Mouse (Mus musculus) right cerebral cortex, adult 18-20 months (tissue): ENCODE measurements around the gene Map2k5.

Experiments
- DNase-seq: peaks from one replicate; pipeline ENCODE4 v3.0.0; 2022; ENCODE audit warnings: mixed read lengths

The Map2k5 gene

GRCm38 (mm10) chr9:63339256-63339655 is 38.4 kb downstream of the Map2k5 start:
- no peak for DNase-seq

DNA sequence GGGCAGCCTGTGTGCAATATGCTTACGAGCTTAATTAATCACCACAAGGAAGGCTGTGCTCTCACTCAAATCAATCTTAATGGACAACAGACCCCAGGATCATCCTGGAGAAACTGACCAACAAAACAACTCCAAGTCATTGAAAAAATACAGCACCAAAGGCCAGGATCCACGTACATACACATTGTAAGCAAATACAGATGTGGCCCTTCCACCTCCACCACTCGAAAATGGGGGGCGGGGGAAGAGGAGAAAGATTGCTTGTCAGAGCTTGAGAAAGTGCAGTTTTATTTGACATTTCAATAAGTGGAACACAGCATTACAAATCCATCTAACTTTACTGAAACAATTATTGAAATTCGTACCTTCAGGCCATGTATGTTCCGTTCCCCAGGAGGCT is 39.0 kb downstream of the Map2k5 start:
- no peak for DNase-seq

- DNase-seq = no peak
Measured at GRCm38 (mm10) chr9:63335816-63336215, 41.9 kb downstream of the Map2k5 start.

- DNase-seq = no peak
Measured at GRCm38 (mm10) chr9:63333074-63333473, 44.6 kb downstream of the Map2k5 start.

GRCm38 (mm10) chr9:63331246-63331645 is 46.5 kb downstream of the Map2k5 start:
- no peak for DNase-seq

DNA sequence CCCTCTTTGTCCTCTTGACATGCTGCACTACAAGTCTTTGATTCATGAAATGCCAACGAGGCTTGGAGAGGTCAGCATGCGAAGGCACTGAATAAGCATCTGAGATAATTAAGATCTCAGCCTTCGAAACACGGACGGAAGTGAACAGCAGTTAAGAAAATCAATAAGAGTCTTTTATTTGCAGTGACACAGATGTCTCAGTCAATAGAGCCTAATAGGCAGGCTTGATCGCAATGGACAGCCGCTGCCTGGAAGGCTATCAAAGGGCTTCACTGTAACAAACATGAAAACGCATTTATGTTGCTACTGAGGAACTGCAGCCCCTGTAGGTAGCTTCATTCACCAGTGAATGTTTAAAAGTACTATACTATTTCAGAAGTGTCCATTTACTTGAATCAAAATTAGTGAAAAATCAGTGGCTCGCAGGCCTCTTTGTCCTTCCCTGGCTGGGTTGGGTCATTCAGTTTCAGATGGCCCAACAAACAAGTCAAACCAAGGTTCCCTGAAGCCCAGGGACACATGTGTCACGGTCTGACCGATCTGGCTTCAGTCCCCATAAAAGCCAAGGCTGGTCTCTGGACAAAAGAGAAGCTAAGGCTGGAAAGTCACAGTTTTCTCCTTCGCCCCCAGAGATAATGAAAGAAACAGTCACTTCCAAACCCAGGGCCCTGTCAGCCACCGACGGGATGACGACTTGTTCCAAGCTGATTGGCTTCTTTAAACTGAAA is 48.6 kb downstream of the Map2k5 start:
- no peak for DNase-seq

DNA sequence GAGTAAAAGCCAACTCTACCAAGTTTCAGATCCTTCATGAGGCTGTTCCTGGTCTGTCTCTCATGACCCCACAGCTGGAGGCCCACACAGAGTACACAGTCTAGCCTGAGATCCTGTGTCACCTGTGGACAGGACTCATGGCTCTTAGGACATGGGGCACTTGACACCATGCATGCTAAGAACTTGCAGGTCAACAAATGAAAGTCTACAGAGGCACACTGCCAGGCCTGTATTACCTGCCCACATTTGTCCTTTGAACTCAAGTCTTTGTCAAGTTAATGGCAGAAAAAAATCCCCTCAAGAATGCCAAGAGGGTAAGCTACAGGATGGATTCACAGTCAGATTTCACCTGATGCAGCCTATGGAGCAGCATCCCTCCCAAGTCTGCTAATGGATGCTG is 62.5 kb downstream of the Map2k5 start:
- no peak for DNase-seq

- DNase-seq = no peak
Measured at GRCm38 (mm10) chr9:63314126-63314525, 63.6 kb downstream of the Map2k5 start.

DNA sequence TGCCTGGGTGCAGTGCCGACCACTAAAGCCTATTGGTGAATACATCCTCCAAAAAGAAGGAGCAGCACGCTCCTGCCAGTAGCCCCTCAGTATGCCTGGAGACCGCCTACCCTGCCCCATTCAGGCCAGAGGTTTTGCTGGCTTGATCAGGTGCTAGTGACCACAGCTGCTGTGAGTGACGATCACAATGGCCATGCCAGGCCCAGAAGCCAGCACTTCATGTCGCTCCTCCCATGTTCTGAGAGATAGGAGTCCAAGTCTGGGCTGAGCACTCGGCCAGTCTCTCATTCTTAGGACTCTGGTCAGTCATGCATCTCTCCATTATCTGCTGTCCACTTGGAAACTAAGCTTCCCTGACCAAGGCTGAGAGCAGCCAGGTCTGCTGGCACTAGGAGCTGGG is 67.7 kb downstream of the Map2k5 start:
- no peak for DNase-seq

DNA sequence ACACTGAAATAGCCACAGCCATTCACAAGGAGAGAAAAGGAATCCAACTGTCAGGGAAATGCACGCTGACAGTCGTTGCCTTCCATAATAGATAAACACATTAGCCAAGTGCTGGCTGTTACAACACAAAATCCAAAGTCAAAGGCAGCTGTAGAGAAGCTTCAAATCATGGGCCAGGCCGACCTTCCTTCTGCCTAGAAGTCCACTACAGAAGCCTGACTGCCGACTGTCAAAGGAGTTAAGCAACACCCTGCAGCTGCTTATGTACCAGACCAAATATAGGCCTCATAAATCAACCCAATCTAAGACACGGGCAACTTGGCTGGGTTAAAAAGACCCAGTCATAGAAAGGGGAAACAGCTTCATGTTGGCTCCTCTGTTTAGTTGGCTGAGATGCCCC is 68.7 kb downstream of the Map2k5 start:
- DNase-seq = no peak

- no peak for DNase-seq
Measured at GRCm38 (mm10) chr9:63308441-63308840, 69.3 kb downstream of the Map2k5 start.

- no peak for DNase-seq
Measured at GRCm38 (mm10) chr9:63302511-63302910, 75.2 kb downstream of the Map2k5 start.

DNA sequence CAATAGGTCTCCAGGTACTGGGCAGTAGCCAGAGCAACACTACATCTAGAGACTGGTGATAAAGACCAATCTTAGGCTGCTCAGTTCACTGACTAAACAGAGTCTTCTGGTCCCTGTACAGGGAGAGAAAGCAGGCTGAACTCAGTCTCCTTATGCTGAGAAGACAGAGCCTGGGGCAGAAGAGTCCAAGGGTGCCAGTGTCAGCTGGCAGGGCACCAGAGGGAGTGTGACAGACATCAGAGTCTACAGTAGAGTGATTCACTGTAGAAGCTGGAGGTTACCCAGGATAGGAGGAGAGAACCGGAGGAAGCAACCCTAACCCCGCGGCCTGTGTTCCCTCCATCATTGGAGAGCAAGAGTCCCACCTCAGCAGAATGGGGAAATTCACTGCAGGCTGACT is 79.0 kb downstream of the Map2k5 start:
- DNase-seq = no peak

- peak; percentile 53 for DNase-seq
Measured at GRCm38 (mm10) chr9:63295551-63295958, 82.1 kb downstream of the Map2k5 start.

DNA sequence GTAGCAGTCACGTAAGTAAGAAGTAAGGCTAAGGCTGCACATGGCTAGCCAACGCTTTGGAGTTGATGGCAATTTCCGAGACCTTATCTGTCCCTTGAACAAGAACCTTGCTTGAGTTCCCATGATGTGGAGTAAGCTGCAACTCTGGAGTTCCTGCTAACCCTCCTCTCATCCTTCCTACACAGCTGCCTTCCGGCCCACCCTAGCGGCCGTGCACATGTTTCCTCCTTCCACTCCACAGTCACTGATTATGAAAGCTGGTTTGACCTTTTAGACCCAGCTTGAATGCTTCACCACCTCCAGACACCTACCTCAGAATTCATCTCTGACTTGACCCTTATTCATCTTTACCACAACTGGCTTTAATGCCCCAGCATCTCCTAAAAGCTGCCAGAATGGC is 82.9 kb downstream of the Map2k5 start:
- no peak for DNase-seq

DNA sequence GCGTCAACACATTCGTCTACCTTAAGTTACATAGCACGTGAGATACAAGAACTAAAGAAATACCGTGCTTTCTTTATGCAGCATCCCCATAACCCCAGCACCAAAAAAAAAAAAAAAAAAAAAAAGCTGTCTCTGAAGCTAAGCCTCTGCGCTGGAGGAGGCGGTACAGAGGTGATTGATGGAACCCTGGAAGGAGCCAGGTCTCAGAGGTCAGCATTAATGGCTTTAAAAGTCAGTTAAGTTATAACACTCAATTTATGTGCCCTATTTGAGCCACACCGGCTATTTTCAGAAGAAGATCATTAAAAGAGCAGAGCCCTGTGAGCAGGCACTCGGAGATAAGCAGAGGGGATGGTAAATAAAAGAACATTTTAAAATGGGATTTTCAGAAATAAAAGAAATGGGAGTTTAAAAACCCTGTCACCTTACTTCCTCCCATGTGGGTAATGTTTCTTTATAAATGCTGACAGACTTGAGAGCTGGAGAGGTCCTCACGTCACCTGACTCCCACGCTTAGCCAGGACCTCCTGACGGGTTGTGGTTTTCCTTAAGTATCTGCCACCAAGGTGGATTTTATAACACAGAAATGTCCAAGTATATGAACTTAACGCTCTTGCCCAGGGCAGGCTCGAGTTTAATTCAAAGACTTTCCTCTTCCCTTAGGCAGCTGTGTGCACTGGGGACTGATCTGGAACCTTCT is 83.8 kb downstream of the Map2k5 start:
- DNase-seq = no peak

DNA sequence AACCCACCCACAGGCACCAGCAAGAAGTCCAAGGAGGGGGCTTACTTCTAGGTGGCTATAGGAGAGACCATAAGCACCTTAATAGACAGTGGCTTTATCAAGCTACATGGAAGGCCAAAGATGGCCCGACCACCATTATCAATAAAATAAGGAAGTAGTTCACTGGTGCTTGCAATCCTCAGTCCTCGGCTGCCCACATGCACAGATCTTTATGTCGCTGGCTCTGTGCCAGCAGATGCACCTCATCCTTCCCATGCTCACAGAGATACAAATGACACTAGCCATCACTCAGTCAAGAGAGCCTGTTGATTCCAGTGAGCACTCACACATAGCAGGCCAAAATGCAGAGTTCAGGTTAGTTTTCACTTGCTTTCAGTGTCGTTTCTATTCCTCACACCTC is 89.0 kb downstream of the Map2k5 start:
- no peak for DNase-seq

DNA sequence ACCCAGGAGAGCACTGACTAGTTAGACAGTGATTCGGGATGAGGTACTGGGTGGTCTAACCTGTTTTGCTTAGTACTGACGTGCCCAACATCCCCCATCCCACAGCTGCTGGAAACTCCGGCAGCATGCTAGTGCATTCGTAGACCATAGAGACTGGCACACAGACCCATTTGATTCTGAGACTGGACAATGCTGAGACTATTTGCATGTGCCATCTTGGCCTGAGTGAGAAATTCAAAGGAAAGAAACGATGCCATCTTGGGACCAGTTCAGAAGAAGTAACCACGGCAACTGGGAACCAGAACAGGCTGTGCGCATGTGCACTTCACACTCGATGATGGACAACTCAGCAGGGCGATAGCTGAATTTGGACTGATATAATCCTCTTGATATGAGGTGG is 93.3 kb downstream of the Map2k5 start:
- DNase-seq = no peak

DNA sequence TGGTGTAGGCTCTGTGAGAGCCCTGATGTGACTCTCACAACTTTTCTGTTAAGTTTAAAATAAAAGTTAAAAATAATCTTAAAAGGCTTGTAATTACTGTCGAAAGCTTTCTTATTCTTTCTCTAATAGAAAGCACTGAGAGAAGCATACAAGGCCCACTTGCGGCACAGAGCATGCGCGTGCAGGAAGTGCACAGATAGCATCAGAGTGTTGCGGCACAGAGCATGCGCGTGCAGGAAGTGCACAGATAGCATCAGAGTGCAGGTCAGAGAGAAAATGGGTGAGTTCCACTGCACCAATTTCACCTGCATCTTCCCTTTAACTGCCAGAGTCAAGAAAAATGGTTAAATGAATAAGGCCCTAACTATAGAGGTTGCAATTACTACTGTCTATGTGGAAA is 95.7 kb downstream of the Map2k5 start:
- no peak for DNase-seq

DNA sequence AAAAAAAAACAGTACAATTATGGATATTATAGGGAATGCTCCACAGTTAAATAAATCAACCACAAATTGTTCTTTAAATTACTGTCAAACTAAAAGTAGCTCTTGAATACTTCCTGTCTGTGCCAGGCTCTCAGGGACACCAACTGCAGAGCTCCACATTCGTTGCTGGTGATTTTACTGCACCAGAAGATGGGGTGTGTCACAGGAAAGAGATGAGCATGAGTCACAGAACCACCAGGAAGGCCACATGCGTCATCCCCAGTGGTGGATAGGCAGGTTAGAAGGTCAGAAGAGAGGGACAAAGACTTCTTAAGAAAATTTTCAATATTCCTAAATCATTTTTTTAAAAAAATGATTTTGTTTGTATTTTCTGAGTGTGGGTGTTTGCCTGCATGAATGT is 96.6 kb downstream of the Map2k5 start:
- DNase-seq = no peak

DNA sequence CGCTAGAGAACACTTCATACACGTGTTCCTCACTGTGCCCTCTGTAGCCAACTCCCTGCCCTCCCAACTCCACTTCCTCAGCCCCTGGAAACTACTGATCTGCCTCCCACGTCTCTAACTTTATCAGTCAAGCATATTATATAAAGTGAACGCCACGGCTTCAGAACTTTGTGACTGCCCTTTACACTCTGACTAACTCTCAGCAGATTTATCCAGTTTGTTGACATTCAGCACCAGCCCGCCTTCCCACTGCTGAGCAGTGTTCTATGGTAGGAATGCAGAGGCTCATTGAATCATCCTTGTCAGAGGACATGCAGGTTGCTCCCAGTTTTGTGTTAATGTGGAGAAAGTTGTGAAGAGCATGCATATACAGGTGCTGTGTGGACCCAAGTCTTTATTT is 103.9 kb downstream of the Map2k5 start:
- no peak for DNase-seq

GRCm38 (mm10) chr9:63269839-63270238 is 107.9 kb downstream of the Map2k5 start:
- no peak for DNase-seq

DNA sequence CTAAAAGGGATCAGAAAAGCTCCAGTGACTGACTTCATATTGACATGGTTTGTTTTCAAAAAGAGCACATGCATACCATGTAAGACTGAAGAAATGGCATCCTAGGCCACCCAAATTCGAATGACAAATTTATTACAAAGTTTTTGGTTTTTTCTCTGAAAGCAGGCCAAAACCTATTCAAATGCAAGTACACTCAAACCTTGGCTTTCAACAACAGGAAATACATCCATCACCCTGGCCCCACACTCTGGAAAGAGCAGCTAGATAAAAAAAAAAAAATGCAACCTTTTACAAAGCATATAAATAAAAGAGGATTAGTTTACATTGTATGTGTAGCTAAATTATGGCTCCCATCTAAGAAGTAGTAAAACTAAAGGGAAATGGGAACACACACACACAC is 114.5 kb downstream of the Map2k5 start:
- no peak for DNase-seq

DNA sequence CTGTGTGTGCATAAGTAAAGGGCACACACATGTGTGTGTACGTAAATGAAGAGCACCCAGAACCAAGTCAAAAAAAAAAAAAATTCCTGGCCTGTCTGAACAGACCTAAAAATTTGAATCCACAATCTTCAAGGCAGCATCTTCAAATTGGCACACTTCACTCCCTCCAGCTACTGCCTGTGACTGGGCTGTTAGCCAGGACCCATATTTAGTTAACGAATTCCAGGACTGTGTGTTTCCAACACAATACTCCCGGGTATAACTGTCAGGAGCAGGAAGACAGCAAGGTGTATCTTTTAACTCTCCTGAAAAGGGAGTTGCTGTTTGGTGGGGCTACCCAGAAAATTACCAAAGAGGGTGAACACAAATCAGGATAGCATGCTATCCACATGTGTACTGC is 118.9 kb downstream of the Map2k5 start:
- DNase-seq = peak; percentile 41

DNA sequence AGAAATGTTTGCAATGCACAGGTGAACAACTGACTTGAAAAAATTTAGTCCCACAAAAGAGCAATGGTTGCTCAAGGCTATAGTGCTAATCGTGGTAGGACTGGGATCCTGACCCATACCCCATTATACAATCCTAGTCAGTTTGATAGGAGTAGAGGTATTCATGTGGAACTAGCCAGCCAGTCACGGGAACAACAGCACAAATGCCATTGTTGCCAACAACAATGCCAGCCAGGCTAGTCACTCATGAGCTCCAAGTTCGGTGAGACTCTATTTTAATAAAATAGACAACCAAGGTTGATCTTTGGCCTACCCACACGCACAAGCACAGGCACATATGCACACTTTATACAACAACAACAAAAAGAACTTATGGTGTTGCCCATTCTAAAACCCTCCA is 120.0 kb downstream of the Map2k5 start:
- DNase-seq = no peak
